Mouse (Mus musculus): Measurements from ENCODE around the gene Ttc19.

Ttc19 gene

DNA sequence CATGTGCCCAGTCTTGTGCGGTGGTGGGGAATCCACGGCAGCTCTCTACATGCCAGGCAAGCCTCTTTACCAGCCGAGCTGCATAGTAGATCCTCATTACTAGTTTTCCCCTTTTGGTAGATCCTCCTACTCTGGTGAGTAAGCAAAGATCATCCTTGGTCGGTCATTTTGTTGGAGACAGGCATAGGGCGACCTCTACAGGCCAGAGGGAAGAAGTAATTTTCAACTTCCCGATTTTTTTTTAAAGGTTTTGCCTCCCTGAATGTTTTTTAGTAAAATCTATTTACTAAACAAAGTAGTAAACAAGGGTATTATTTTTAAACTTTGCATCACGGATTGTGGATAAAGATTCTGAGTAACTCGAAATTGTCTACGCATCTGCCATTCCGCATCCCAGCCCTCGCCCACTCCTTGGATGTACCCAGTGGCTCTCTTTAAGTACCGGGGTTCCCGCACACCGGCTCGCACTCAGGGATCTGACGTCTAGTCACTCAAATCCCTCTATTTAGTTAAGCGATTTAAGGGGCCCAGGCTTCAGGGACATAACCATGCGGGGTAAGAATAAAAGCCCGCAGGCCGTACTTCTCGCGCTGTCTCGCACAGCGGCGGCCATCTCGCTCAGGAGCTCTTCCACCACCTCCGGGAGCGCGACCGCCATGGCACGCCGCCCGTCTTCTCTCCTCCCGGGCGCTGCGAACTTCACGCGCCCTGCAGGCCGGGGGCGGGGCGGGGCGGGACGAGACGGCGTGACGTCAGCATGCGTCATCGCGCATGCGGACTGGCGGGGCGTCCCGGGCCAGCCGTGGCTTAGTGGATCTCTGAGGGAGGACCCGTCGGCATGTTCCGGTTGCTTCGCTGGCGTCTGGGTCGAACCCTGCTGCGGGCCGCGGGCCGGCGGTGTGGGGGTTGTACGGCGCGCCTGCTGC is at the start of gene Ttc19, which contains the start of gene Zswim7:
Ttc19 (plus strand) TSS at position 799 of the 926 bp plus-strand sequence.
Zswim7 (minus strand) TSS at position 701 of the 926 bp plus-strand sequence.
- DNase-seq (ENCODE audit: low spot score in 2 of 2): peak; percentile 82 to 90

DNA sequence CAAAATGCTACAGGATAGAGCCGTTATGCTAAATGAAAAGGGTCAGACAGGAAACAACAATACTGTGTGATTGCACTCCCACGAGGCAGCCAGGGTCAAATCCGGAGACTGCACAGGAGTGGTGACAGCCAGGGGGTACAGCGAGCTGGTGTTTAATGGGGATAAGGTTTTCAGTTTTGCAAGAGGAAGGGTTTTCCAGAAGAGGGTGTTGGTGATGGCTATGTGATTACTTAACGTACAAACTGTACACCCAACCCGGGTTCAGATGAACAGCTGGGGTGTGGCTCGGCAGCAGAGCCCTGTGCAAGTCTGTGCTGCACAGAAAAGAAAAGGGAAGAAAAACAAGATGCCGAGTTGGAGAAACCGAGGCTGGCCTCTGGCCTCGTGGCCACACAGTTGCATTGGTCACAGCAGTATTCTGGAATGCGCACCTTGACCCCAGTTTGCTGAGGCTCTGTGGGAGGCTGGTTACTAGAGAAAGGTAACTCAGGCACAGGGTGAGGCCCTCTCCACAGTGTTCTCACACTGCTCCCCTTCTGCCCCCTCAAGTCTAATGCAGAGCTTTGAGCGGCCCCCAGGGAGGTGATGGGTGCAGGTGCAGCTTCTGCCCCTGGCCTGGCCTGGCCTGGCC is 40.5 kb upstream of the Ttc19 start:
- no peak for DNase-seq (ENCODE audit: low spot score in 2 of 2)

DNA sequence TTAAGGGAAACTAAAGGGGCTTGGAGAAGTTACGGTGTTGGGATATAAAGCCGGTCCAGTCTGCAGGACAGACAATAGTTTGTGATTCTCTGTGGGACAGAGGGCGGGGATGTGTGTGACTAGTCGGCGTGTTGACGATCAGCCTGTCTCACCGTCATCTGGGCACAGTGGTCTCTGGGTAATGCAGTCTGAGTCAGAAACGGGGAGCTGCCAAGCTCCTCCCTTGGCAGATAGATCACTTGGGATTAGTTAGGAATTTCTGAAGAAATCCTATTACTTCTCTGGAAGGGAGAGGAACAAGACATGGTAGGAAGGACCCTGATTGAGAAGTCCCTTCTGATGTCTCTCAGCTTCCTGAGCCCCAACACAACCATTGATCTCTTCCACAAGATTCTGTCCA is 37.4 kb upstream of the Ttc19 start:
- DNase-seq (ENCODE audit: low spot score in 2 of 2): no peak

DNA sequence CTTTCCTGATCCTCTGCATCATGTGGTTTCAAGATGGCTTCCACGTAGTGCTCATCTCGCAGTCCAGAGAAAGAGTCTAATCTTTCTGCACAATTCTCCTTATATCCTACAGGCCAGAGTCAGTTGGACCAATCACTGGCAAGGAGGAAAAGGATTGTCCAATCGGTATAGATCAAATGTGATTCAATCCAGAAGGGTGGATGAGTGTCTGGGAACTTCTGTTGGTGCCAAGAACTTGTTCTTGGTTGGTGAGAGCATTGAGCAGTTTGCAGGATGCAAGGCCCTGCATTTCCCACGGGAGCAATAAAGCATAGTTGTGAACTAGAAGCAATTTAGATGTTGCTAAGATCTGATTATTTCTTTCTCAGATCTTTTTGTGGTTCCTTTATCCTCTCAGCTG is 36.8 kb upstream of the Ttc19 start:
- DNase-seq (ENCODE audit: low spot score in 2 of 2): no peak

DNA sequence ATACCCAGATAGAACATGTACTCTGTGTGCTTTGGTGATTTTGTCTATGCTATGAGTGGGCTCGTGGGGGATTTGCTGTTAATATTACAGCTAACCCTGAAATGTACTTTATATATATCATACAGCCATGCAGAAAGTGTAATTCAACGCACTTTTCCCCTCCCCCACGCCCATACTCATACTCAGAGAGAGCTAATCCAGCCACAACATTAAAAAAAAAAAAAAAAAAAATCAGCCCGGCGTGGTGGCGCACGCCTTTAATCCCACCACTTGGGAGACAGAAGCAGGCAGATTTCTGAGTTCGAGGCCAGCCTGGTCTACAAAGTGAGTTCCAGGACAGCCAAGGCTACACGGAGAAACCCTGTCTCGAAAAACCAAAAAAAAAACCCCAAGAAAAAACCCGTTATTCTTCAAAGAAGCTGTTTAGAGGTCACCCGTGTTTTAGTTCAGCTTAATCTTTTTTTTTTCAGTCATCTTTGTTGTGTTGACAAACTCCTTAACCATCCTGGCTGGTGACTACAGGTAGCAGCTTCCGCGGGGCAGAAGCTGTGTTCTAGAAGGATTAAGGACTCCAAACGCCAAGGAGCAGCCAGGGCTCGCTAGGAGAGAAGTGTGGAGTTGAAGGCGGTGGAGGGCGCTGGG is 33.4 kb upstream of the Ttc19 start:
- no peak for DNase-seq (ENCODE audit: low spot score in 2 of 2)

DNA sequence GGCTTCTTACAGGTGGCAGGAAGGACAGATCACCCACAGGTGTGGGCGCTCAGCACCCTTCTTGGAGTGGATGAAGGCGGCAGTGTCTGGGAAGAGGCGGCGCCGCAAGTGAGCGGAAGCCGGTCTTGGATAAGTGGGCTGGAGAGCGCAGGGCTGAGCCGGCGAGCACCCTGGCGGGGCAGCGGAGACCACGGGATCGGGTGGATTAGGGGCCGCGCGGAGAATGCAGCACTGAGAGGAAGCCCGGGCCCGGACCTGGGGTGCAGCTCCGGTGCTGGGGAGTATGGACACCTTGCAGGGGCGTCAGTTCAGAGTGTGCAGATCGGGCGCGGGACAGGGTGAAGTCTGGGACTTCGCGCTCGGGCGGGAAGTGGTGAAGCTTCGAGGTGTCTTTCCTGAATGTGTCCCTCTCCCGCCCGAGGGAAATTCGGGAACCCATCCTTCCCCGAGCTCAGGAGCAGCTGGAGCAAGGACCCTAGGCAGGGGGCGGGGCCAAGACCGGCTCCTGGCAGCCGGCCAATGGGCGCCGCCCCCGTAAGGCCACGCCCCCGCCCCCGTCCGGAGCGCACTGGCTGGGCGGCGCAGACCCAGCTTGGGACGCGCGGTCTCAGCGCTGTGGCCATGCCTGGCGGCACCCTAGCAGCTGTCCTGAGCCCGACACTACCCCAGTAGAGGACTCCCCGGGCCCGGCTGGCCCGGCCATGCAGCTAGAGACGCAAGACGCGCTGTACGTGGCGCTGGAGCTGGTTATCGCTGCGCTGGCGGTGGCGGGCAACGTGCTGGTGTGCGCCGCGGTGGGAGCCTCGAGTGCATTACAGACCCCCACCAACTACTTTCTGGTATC is 32.6 kb upstream of the Ttc19 start, which contains the start of gene Adora2b:
Adora2b (plus strand) TSS at position 584 of the 844 bp plus-strand sequence.
- DNase-seq (ENCODE audit: low spot score in 2 of 2): peak; percentile 20 to 59

DNA sequence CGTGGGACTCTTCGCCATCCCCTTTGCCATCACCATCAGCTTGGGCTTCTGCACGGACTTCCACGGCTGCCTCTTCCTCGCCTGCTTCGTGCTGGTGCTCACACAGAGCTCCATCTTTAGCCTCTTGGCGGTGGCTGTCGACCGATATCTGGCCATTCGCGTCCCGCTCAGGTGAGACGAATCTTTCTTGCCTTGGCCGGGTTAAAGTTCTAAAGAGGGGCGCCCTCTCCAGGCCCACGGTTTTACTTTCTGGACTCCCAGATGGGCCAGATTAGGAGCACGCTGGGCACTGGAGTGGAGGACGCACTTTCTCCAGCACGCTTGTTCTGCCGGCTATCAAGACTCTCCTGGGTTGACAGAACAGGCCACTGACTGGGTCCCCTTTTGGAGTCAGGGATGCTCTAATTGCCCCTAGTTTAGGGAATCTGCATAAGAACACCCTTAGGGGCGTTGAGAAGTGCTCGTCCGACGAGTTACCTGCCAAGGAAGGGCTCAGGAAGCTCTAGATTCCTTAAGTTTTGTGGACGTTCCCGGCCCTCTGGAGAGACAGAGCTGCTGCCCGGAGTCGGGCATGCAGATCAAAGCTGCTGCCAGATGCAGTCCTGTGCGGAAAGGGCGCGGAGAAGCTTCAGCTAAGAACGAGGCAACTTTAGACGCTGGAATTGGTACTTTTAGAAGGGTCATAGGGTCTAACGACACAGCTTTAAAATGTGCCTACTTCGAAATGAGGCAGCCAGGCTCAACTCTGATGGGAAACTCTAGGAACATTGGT is 31.8 kb upstream of the Ttc19 start:
- DNase-seq (ENCODE audit: low spot score in 2 of 2): no peak

DNA sequence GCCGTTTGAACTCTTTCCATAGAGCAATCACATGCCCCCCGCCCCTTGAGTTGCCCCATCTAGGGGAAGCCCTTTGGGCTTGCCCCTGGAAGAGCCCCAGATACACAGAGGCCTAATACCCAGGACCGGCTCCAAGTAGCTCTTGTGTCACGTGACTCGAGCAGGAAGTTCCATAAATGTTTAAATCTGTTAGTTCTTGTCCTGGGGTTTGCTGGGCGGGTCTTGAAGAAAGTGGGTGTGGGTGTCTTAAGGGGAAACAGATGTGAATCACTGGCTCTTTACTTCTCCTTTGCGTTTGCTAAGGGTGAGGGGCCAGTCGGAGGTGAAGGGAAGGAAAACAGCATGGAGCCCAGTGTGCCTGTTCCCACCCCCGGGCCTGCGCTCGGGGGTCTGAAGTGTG is 30.2 kb upstream of the Ttc19 start:
- no peak for DNase-seq (ENCODE audit: low spot score in 2 of 2)

DNA sequence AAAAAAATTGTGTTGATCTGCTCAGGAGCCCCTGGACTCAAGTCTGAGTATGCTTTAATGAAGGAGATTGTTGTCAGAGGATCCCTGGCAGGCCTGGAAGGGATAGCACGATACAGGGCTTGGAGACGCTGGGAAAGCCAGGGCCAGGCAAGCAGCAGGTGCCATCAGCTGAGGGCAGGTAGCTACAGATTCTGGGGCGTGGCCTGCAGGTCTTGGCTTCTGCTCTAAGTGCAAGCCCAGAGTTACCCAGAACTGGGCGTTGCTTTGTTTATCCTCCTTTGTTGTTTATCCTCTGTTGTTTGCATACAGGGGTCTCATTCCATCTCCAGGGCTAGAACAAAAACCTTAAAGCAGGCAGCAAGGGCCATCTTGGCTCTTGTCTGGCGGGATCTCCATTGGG is 27.9 kb upstream of the Ttc19 start:
- DNase-seq (ENCODE audit: low spot score in 2 of 2): no peak

DNA sequence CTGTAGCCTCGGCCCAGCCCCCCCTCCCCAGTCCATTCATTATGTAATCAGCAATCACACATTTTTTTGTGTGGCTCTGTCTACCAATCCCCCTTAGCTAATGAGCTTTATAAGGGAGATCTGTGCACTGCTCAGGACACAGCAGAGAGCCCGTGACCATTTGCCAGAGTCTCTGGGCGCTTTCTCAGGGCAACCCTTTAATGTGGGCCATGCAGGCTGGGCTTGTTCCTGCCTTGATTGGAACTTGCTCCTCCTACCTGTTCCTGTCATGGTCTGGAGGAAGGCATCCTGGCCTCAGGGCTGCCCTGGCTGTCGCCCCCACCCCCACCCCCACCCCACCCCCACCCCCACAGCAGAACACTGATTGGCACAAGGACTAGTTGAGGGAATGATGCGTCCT is 22.1 kb upstream of the Ttc19 start:
- no peak for DNase-seq (ENCODE audit: low spot score in 2 of 2)

DNA sequence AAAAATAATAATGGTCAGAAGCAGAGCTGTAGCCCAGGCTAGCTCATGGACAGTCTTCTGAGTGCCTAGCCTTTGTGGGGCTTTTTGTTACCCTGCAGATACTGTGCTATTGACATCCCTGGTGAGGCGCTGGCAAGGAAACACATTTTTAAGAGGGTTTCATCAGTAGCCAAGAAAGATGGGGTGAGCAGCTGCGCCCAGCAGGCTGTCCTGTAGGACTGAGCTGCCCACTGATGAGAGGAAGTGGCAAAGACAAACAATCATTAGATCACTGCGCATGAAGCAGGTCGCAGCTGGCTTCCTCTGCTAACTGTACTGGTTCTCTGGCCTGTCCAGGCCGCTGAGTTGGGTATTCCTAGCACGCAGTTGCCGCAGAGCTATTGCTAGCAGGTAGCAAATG is 17.7 kb upstream of the Ttc19 start:
- no peak for DNase-seq (ENCODE audit: low spot score in 2 of 2)

DNA sequence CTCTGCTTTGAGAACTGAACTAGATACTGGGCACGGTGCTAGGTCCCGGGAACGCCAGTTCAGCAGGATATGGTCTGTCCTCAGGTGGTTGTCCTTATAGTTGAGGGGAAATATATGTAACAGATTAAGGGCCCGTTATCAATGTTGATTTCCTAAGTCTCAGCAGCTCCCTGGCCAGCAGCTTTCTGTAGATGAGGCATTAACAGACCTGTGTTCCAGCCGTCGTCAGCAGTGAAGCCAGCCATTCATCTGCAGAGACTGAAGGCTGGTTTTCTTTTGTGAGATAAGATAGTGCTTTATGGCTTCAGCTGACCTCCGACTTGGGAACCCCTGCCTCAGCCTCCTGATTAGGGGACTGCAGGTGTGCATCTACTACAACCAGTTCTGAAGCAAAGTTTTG is 17.3 kb upstream of the Ttc19 start:
- DNase-seq (ENCODE audit: low spot score in 2 of 2): no peak

DNA sequence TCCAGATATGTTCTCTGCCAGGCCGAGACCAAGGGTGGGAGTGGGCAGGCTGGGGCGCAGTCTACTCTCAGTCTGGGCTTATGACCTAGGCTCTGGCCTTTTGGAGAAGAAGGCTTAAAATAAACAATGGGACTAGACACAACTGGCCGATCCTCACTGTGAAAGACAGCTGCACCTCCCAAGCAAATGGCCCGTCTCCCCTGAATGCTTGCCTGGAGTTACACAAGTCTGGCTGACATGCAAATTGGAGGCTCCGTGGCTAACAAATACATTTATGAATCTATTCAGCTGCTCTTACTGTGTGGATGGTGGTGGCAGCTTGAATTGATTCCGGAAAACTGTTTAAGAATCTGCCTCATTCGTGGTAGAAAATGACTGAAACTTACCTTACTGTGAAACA is 15.6 kb upstream of the Ttc19 start:
- no peak for DNase-seq (ENCODE audit: low spot score in 2 of 2)

DNA sequence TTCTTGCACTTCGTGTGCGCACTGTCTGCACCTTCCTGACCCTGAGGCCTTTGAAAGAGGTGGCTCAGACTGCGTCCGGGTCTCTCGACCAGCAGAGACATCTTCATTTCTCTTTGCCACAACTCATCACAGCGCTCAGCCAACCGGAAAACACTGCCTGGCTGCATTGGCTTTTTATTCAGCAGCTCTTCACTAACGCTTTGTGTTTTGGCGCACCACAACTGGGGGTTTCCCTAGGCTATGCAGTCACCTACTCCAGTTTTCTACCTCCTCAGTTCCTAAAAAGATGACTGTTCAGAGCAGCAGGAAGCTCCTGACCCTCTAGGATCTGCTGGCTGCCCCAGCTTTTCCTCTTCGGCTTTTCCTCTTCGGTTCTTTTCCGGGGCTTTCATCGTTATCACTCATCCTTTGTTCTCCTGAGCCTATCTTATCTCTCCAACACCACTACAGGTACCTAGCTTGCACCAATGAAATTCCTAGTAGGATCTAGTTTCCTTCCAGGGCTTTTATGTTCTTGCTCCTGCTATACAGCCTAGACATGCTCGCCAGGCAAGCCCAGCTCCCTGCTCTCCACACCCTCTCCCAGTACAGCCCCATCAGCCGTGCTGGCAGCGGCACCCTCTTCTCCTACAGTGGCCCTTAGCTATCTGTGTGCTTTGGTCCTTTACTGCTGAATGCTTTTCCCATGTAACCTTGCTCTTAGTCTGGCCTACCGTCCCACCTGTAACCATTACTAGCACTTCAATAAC is 14.6 kb upstream of the Ttc19 start:
- no peak for DNase-seq (ENCODE audit: low spot score in 2 of 2)

DNA sequence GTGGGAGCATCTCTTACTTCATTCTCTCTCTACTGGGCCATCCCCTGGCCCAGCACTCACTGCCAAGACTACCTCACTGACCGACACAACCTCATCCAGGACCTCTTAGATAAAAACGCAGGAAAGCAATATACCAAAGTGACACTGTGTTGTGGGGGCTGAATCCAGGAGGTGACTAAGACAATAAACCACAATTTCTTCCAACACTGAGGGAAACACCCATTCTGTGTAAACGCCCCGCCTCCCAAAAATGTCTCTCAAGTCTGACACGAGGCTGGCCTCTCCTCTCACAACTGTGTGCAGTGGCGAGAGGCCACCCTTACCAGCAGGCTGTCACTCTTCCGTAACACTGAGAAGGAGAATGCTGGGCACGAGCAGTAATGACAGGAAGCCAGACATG is 12.9 kb upstream of the Ttc19 start:
- no peak for DNase-seq (ENCODE audit: low spot score in 2 of 2)

DNA sequence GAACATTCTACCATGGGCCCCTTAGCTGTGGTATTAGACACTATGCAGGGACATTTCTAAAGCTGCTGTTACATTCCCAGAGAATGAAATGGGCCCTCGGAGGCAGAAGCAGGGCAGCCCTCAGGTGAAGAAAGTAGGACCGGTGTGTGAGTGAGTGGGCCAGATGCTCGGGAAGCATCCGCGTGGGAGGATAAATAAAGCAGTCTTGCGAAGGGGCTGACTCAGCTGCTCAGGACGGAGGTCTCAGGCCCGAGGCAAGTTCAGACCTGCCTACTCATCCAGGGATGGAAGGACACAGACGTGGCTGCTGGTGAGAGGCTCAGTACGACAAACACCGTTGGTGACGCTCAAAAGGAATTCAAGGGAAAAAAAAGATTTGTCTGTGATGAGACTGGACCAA is 12.2 kb upstream of the Ttc19 start:
- no peak for DNase-seq (ENCODE audit: low spot score in 2 of 2)

DNA sequence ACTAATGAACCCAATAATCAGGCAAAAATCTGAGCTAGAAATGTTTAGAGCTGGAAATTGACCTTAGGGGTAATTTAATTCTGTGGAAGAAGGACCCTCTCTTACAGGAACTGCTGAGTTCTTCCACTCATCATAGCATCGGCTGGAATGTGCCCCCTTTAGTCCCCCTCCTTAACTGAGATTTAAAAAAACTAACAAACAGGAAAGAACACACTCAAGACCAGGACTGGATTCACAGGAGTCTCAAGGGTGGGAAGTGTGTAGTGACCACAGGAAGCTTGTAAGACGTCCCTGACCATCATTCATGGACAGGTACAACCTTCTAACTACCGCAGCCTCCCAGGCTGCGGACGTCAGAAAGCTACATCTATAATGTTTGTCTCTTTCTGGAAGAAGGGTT is 10.4 kb upstream of the Ttc19 start:
- no peak for DNase-seq (ENCODE audit: low spot score in 2 of 2)

DNA sequence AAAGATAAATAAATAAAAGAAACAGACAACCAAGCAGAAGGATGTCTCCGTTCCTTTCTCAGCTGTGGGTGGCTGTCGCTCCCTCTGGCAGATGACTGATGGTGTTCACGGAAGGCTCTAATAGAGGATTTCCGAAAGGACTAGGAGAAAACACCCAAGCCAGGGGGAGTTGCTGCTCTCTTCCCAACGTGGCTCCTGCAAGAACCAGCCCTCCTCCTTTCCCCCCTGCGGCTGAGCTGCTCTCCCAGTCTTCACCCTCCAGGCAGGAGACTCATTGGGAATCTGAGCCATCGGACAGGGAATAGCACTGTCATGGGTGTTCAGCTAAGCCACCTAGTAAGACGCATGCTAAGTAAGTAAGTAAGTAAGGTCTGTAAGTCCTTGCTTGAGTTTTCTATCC is 4.2 kb upstream of the Ttc19 start:
- DNase-seq (ENCODE audit: low spot score in 2 of 2): no peak

DNA sequence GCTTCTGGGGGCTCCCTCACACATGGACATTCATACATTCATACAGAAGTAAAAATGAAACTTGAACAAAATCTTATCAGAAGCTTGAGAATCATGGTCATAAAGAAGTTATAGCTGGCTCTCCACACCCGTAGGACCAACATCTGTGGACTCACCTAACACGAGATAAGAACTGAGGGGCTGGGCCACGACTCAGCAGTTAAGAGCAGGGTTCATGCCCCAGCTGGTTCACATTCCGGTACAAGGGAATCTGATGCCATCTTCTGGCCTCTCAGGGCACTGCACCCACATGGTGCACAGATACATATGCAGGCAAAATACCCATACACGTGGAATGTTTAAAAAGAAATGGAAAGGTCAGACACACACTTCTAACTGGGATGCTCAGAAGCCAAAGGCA is 3.2 kb upstream of the Ttc19 start:
- peak; percentile 40 to 68 for DNase-seq (ENCODE audit: low spot score in 2 of 2)

DNA sequence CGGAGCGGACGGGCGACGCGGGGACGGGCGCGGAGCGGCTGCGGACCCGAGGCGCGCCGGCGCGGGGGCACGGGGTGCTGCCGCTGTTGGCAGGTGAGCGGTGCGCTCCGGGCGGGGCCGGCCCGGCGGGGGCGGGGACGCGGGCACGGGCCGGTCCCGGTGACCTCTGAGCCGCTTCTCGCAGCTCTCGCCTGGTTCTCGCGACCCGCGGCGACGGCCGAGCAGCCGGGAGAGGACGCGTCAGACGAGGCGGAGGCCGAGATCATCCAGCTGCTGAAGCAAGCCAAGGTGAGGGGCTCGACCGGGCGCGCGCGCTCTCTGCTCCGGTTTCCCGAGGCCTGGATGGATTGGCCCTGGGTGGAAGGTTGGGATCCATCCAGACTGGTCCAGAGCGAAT is 326 bp downstream of the Ttc19 start:
- DNase-seq (ENCODE audit: low spot score in 2 of 2): no peak

Data from thymus, postnatal 10 days (tissue).